Mouse (Mus musculus): Measurements from ENCODE around the gene Hs6st1.

DNA sequence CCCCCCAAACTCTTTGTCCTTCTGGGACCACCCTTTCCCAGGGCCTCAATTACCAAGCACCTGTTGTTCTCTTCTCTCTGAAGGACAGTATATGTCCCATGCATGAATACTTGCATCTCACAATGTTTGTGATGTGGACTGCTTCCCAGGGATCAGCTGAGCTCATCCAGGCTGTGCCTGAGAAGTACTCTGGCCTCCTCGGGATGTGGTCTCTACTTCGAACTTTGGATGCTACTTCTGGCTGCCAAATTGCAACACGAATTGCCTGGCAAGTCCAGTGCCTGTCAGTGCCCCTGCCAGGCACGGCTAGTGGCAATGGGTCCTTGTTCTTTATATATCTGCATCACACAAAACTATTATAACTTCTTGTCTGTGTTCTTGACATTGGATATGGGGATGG, 41.8 kb downstream of the Hs6st1 start:
- TF ChIP-seq CTCF (IDR thresholded peaks at IDR 0.05; ENCODE audit: low read depth) (no peak), EP300 (IDR thresholded peaks at IDR 0.05; ENCODE audit: low read depth) (no peak)
